ENCODE assay signal across 7 mouse cellular contexts in the genomic region with DNA sequence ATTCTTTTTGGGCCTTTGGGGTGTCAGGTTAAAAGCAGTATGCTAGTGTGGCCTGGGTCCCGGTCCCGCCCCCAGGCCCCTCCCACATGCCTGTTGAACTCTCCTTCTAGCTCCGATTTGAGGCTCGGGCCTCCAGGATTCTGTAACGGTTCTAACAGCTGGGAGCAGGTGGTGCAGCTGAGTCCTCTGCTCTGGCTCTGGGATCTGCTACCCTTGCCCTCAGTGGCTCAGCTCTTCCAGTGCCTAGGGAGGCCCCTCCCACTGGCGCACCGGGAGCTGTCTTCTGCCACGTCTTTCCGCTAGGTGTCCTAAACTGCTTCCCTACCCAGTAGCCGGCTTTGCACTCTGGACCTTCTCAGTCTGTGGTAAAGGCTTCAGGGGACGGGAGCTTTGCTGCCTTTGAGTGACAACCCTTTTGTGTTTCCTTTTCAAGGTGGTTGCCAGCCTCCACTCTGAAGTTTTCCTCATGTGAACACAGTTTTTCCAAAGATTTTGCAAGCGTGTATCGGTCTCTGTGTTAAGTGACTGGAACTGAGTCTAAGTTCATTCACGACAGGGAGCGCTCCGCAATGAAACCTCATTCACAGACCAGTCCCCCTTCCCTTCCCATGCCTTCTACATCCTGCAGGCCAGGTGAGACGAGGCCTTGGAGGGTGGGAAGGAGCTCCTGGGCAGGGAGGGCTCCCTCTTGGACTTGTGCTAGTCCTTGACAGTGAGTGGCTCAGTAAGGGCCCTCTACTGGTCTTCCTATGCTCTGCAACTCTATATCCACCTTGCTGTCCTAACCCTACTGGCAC. TPM values are rescaled to one million over a fixed set of nuclear protein-coding genes. Genes with fewer than 3 reads are reported as not detected.
DNase-seq lines count a peak whose midpoint lies in the region; ATAC-seq and TF ChIP-seq lines count a peak whose summit lies in the region.

A gene (plus strand): TSS at position 189 of the 797 bp plus-strand sequence.

- H3K4me2 ChIP-seq in hindbrain, embryonic 13.5 days = peak within 1 kb of the TSS; percentile 69

- no peak within 1 kb of the TSS for H3K27ac ChIP-seq in hindbrain, embryonic 13.5 days
- H3K27ac ChIP-seq in small intestine, adult 2 months (ENCODE audit: insufficient read depth, low read depth, low read length) = peak within 1 kb of the TSS; percentile 60

- peak; percentile 33; the same call in 1 of the 2 replicates for TF ChIP-seq POLR2A in small intestine, adult 2 months (IDR thresholded peaks at IDR 0.05; ENCODE audit: low read depth, low read length)

- peak; percentile 94 for ATAC-seq in hindbrain, embryonic 13.5 days (ENCODE audit: low FRiP score)

- intact Hi-C loops in left cerebral cortex, postnatal 4 days (cut with DNase I) = no loop called here

- 1% methylated on average over 17 of the region's 17 CpGs for WGBS in hindbrain, embryonic 13.5 days
- WGBS in small intestine, adult 2 months = 3% methylated on average over 17 of the region's 17 CpGs

- peak; percentile 57; the same call in 1 of the 2 replicates for TF ChIP-seq CTCF in small intestine, adult 2 months (IDR thresholded peaks at IDR 0.05; ENCODE audit: extremely low read depth, insufficient read length, insufficient replicate concordance, low read depth, low read length)

- H3K9ac ChIP-seq in hindbrain, embryonic 13.5 days = peak within 1 kb of the TSS; percentile 63

- peak; percentile 84 to 95 for DNase-seq in adrenal gland, adult (ENCODE audit: inconsistent age in 2 of 2, low spot score in 1 of 2)
- peak; percentile 69 to 78 for DNase-seq in cerebellum, postnatal 25 days
- peak; percentile 53 to 59 for DNase-seq in frontal cortex, postnatal 36 days (ENCODE audit: low spot score in 2 of 2)
- peak; percentile 51 for DNase-seq in left cerebral cortex, postnatal 4 days
- peak; percentile 85 for DNase-seq in mesoderm, embryonic 11.5 days (ENCODE audit: low read depth, low spot score)

- no peaks in the 10 kb centered on the region for H3K27me3 ChIP-seq in hindbrain, embryonic 13.5 days
- H3K27me3 ChIP-seq in small intestine, adult 2 months (ENCODE audit: control insufficient read depth, insufficient read depth, low read length) = no peaks in the 10 kb centered on the region

- peak within 1 kb of the TSS; percentile 36 for H3K4me3 ChIP-seq in hindbrain, embryonic 13.5 days
- peak within 1 kb of the TSS; percentile 76 for H3K4me3 ChIP-seq in small intestine, adult 2 months (ENCODE audit: low read depth, low read length)

- 0 out of 2 replicates have a peak, but pooled peaks cover 5% of the 10 kb centered on the region for H3K36me3 ChIP-seq in hindbrain, embryonic 13.5 days
- no peaks in the 10 kb centered on the region; the same call in 1 of the 2 replicates for H3K36me3 ChIP-seq in small intestine, adult 2 months (ENCODE audit: control insufficient read depth, insufficient read depth, low read length)

- H3K4me1 ChIP-seq in hindbrain, embryonic 13.5 days (replicated peaks) = peaks cover 9% of the 10 kb centered on the region
- H3K4me1 ChIP-seq in small intestine, adult 2 months (ENCODE audit: control insufficient read depth, insufficient read depth, insufficient read length, low read length) = peaks cover 3% of the 10 kb centered on the region; the same call in 1 of the 2 replicates

- no peaks in the 10 kb centered on the region for H3K9me3 ChIP-seq in hindbrain, embryonic 13.5 days

RNA-seq across cellular contexts. Expression of the gene that starts here (rescaled TPM):
- 1.1 and 1.4 TPM in 2 replicates for polyA plus RNA-seq in hindbrain, embryonic 13.5 days (2015; fragmentation: Nextera tagmentation; extraction: Ambion mirVana)
- total RNA-seq in left cerebral cortex, postnatal 4 days (2021) = 1 to 10 TPM; 4.1 to 4.8 TPM
- polyA plus RNA-seq in small intestine, adult 2 months (2012; rRNA removed) = 0.37 and 0.56 TPM in 2 replicates
